Mouse (Mus musculus): ENCODE results near the gene Gadd45a. TPM values are rescaled to one million over a fixed set of nuclear protein-coding genes. Genes with fewer than 3 reads are reported as not detected.
A peak's percentile ranks its signal among the peaks of the same experiment; 100 is the strongest.

The Gadd45a gene
- polyA plus RNA-seq, 1 experiment from 2014 or later: 23.6 TPM

GRCm38 (mm10) chr6:66988363-66988762 lies 48.9 kb downstream of the Gadd45a start:
- H3K4me2 ChIP-seq (ENCODE audit: low read depth): no peak overlapping the region
- no peaks in the 10 kb centered on the region for H3K9me3 ChIP-seq (ENCODE audit: control insufficient read depth, low read length)
- no peak overlapping the region for H3K27ac ChIP-seq (ENCODE audit: low read depth, low read length)
- H3K27me3 ChIP-seq (ENCODE audit: control insufficient read depth, insufficient read depth, low read length): no peaks in the 10 kb centered on the region
- 80% methylated on average over 9 of the region's 9 CpGs for WGBS
- no peaks in the 10 kb centered on the region for H3K4me1 ChIP-seq (ENCODE audit: control insufficient read depth, insufficient read depth, low read length)
- no peak overlapping the region for H3K9ac ChIP-seq (ENCODE audit: low read length)
- ATAC-seq (ENCODE audit: insufficient read depth, low FRiP score, low TSS enrichment): no peak
- no peak overlapping the region for H3K4me3 ChIP-seq (ENCODE audit: low read depth, low read length)
- no peaks in the 10 kb centered on the region for H3K36me3 ChIP-seq (ENCODE audit: control insufficient read depth, insufficient read depth, low read length)
- DNase-seq (ENCODE audit: low spot score): no peak

- no peak overlapping the region for H3K27ac ChIP-seq (ENCODE audit: low read depth, low read length)
- no peak overlapping the region for H3K4me3 ChIP-seq (ENCODE audit: low read depth, low read length)
- H3K4me1 ChIP-seq (ENCODE audit: control insufficient read depth, insufficient read depth, low read length): no peaks in the 10 kb centered on the region
- no peaks in the 10 kb centered on the region for H3K9me3 ChIP-seq (ENCODE audit: control insufficient read depth, low read length)
- ATAC-seq (ENCODE audit: insufficient read depth, low FRiP score, low TSS enrichment) (no peak), DNase-seq (ENCODE audit: low spot score) (peak; percentile 31)
- no peaks in the 10 kb centered on the region for H3K36me3 ChIP-seq (ENCODE audit: control insufficient read depth, insufficient read depth, low read length)
- WGBS: 62% methylated on average over 3 of the region's 3 CpGs
- no peak overlapping the region for H3K9ac ChIP-seq (ENCODE audit: low read length)
- no peak overlapping the region for H3K4me2 ChIP-seq (ENCODE audit: low read depth)
- H3K27me3 ChIP-seq (ENCODE audit: control insufficient read depth, insufficient read depth, low read length): no peaks in the 10 kb centered on the region
Measured at GRCm38 (mm10) chr6:66987643-66988042, 49.6 kb downstream of the Gadd45a start.

- no peaks in the 10 kb centered on the region for H3K4me1 ChIP-seq (ENCODE audit: control insufficient read depth, insufficient read depth, low read length)
- H3K4me3 ChIP-seq (ENCODE audit: low read depth, low read length): no peak overlapping the region
- H3K27ac ChIP-seq (ENCODE audit: low read depth, low read length): no peak overlapping the region
- WGBS: 84% methylated on average over 12 of the region's 12 CpGs
- ATAC-seq (ENCODE audit: insufficient read depth, low FRiP score, low TSS enrichment) (no peak), DNase-seq (ENCODE audit: low spot score) (no peak)
- no peak overlapping the region for H3K4me2 ChIP-seq (ENCODE audit: low read depth)
- no peaks in the 10 kb centered on the region for H3K36me3 ChIP-seq (ENCODE audit: control insufficient read depth, insufficient read depth, low read length)
- H3K27me3 ChIP-seq (ENCODE audit: control insufficient read depth, insufficient read depth, low read length): no peaks in the 10 kb centered on the region
- no peak overlapping the region for H3K9ac ChIP-seq (ENCODE audit: low read length)
- no peaks in the 10 kb centered on the region for H3K9me3 ChIP-seq (ENCODE audit: control insufficient read depth, low read length)
Measured at GRCm38 (mm10) chr6:66986063-66986462, 51.2 kb downstream of the Gadd45a start.

- Histone ChIP-seq H3K4me2 (ENCODE audit: low read depth) (no peak overlapping the region), H3K9me3 (ENCODE audit: control insufficient read depth, low read length) (no peaks in the 10 kb centered on the region), H3K27me3 (ENCODE audit: control insufficient read depth, insufficient read depth, low read length) (no peaks in the 10 kb centered on the region), H3K36me3 (ENCODE audit: control insufficient read depth, insufficient read depth, low read length) (no peaks in the 10 kb centered on the region), H3K27ac (ENCODE audit: low read depth, low read length) (no peak overlapping the region), H3K4me1 (ENCODE audit: control insufficient read depth, insufficient read depth, low read length) (no peaks in the 10 kb centered on the region), H3K4me3 (ENCODE audit: low read depth, low read length) (no peak overlapping the region), H3K9ac (ENCODE audit: low read length) (no peak overlapping the region)
- ATAC-seq (ENCODE audit: insufficient read depth, low FRiP score, low TSS enrichment) (no peak), DNase-seq (ENCODE audit: low spot score) (no peak)
- WGBS: 73% methylated on average over 7 of the region's 7 CpGs
Measured at GRCm38 (mm10) chr6:66985500-66985899, 51.8 kb downstream of the Gadd45a start.

Other genes with a start within 250 kb of the Gadd45a start
- gene Vmn1r39, start 226.8 kb downstream of the Gadd45a start, polyA plus RNA-seq (2014; fragmentation: Nextera tagmentation; extraction: Ambion mirVana): not detected in 2 replicates
- gene Gng12, start 141.1 kb downstream of the Gadd45a start, polyA plus RNA-seq (2014; fragmentation: Nextera tagmentation; extraction: Ambion mirVana): 49.2 and 53.1 TPM in 2 replicates
- gene Serbp1, start 200.7 kb upstream of the Gadd45a start, polyA plus RNA-seq (2014; fragmentation: Nextera tagmentation; extraction: Ambion mirVana): 502 and 588 TPM in 2 replicates

Data from neural tube, embryonic 11.5 days (tissue).